Mouse (Mus musculus) lung, adult 2 months (tissue): ENCODE results near the gene Rgma.

Source experiments
- CTCF ChIP-seq: fragments of 200-500 bp; IDR thresholded peaks from 2 replicates; pipeline ENCODE4 v1.5.1; 2011; ENCODE audit warnings: mild to moderate bottlenecking, low read length, control low read depth; ENCODE audit not compliant: insufficient read depth
- POLR2A ChIP-seq: fragments of 200-500 bp; IDR thresholded peaks from 2 replicates; pipeline ENCODE4 v1.6.1; 2011; ENCODE audit warnings: low read depth, mild to moderate bottlenecking, control low read depth, low read length, borderline replicate concordance; ENCODE audit errors: extremely low read depth

GRCm38 (mm10) chr7:73389419-73389818, 14.1 kb downstream of the Rgma start:
- TF ChIP-seq CTCF = no peak
- TF ChIP-seq POLR2A = no peak
